Mouse (Mus musculus) liver, adult 2 months (tissue): ENCODE results near the gene Fndc3b.

Experiments
- CTCF ChIP-seq: fragments of 200-500 bp; IDR thresholded peaks from 2 replicates; pipeline ENCODE4 v1.5.1; 2011; ENCODE audit warnings: low read depth, low read length, control low read depth
- POLR2A ChIP-seq: fragments of 200-500 bp; IDR thresholded peaks from 2 replicates; pipeline ENCODE4 v1.6.1; 2011; ENCODE audit warnings: low read length, control low read depth; ENCODE audit not compliant: insufficient read depth; ENCODE audit errors: extremely low read depth

GRCm38 (mm10) chr3:27617733-27618132 is 93.4 kb downstream of the Fndc3b start:
- TF ChIP-seq CTCF: no peak
- TF ChIP-seq POLR2A: no peak
